8 mouse cellular contexts compared by ENCODE assay signal in the genomic region with DNA sequence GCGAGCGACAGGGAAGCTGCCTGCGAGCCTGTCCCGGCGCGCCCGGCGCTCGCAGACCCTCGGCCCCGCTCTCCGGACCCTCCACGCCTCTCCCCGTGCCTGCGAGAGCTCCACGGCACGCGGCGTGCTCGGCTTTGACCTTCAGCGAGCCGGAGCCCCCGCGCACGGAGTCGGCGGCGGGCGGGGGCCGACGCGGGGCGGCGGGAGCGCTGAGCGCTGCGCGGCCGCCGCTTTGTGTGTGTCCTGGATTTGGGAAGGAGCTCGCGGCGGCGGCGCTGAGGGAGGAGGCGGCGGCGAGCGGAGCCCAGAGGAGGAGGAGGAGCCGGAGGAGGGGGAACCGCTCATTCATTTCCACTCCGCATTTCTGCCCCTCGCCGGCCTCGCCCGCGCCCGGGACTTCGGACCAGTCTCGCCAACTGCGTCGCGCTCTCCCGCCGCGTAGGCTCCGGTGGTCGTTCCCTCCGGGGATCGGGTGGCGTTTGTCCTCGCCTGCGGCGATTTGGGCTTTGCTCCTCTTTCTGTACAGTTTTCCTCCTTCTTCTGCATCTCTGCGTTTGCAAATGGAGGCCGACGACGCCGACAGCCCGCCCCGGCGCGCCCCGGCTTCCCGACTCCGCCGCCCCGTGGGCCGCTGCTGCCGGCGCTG. TPM values are rescaled to one million over a fixed set of nuclear protein-coding genes. Genes with fewer than 3 reads are reported as not detected.
DNase-seq lines count a peak whose midpoint lies in the region; ATAC-seq lines count a peak whose summit lies in the region.

No protein-coding gene starts in this region.

- no peaks in the 10 kb centered on the region for H3K36me3 ChIP-seq in hindbrain, embryonic 15.5 days

- peak overlapping the region; percentile 100 for H3K27ac ChIP-seq in hindbrain, embryonic 15.5 days (replicated peaks)

- no peaks in the 10 kb centered on the region for H3K27me3 ChIP-seq in hindbrain, embryonic 15.5 days

- ATAC-seq in hindbrain, embryonic 15.5 days (ENCODE audit: low FRiP score, low read depth) = peak; percentile 23
- ATAC-seq in megakaryocyte, adult 5-6 weeks (ENCODE audit: poor library complexity, severe bottlenecking) = peak; percentile 23

- H3K4me1 ChIP-seq in hindbrain, embryonic 15.5 days (replicated peaks) = peaks cover 39% of the 10 kb centered on the region

- under 1% methylated on average over 81 of the region's 91 CpGs for WGBS in hindbrain, embryonic 15.5 days

- H3K9ac ChIP-seq in hindbrain, embryonic 15.5 days = peak overlapping the region; percentile 96

- peak overlapping the region; percentile 78 for H3K4me3 ChIP-seq in hindbrain, embryonic 15.5 days

- peak overlapping the region; percentile 84 for H3K4me2 ChIP-seq in hindbrain, embryonic 15.5 days

- peak; percentile 92 for DNase-seq in NIH3T3 (ENCODE audit: low read depth)
- DNase-seq in cerebellum, postnatal 14 days = peak; percentile 83 to 86
- peak; percentile 80 to 82 for DNase-seq in frontal cortex, postnatal 36 days (ENCODE audit: low spot score in 2 of 2)
- peak; percentile 66 to 72 for DNase-seq in left cerebral cortex, adult 8-10 months (ENCODE audit: low spot score in 2 of 2)
- peak; percentile 77 for DNase-seq in right cerebral cortex, postnatal 14 days
- DNase-seq in urinary bladder, postnatal 14 days (ENCODE audit: low spot score) = peak; percentile 84

- no peaks in the 10 kb centered on the region for H3K9me3 ChIP-seq in hindbrain, embryonic 15.5 days

RNA-seq across cellular contexts. Expression of a gene that starts 0.5 kb away (rescaled TPM):
- polyA plus RNA-seq in hindbrain, embryonic 15.5 days (2015; fragmentation: Nextera tagmentation; extraction: Ambion mirVana) = 19.2 and 22.8 TPM in 2 replicates
- total RNA-seq in left cerebral cortex, adult 8-10 months (2022) = 10 to 100 TPM; 43.3 to 49.3 (median 44.0) TPM
- total RNA-seq in megakaryocyte, adult 5-6 weeks (2015) = 18.2 and 18.8 TPM in 2 replicates
- 12.9 and 17.9 TPM in 2 replicates for total RNA-seq in megakaryocyte, adult 5-6 weeks (2017)

Comparison
In these comparisons a context has a peak if more than half of its experiments do, and no peak if none do; other contexts are left out.
1. Peak in every context shown above with its lines: DNase-seq, ATAC-seq, H3K4me3 ChIP-seq and H3K27ac ChIP-seq.